Mouse (Mus musculus): ENCODE results near the gene 6030468B19Rik.

6030468B19Rik gene

DNA sequence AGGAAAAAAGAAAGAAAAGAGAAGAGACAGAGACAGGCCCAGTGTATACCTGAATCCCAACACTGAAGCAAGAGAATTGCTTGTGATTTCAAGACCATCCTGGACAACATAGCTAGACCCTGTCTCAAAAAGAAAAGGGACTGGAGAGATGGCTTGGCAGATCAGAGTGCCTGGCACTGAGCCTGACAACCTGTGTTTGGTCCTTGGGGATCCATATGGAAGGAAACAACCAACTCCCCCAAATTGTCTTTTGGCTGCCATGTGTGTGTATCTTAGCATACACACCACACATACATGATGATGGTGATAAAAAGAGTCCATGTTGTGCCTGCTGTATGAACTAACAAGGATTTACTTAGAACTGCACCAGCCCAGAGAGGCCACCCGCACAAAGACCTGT, 41.6 kb downstream of the 6030468B19Rik start:
- in situ Hi-C loops (cut with MboI; ENCODE audit: low pct_unique_long_range_greater_than_20kb in 1 of 2, low sequenced_read_pairs in 2 of 2, unreplicated experiment in 1 of 2), result no loop called here

DNA sequence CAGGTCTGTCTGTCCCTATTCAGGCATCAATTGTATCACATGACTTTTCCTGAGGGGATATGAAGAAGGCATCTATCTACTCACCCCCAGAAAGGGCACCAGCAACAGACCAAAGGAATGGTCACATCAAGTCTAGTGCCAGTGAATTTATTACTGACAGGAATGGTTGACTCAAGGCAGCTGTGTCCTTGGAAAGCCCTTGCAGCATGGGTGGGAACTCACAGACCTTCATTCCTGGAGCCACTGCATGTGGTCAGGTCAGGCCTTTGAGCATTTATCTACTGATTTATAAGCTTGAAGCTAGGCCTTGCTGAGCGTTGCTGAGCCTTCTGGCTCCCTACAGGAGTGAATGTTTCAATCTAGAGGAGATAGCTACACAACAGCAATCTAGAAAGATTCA, 43.5 kb downstream of the 6030468B19Rik start:
- in situ Hi-C loops (cut with MboI; ENCODE audit: low pct_unique_long_range_greater_than_20kb in 1 of 2, low sequenced_read_pairs in 2 of 2, unreplicated experiment in 1 of 2), result no loop called here

DNA sequence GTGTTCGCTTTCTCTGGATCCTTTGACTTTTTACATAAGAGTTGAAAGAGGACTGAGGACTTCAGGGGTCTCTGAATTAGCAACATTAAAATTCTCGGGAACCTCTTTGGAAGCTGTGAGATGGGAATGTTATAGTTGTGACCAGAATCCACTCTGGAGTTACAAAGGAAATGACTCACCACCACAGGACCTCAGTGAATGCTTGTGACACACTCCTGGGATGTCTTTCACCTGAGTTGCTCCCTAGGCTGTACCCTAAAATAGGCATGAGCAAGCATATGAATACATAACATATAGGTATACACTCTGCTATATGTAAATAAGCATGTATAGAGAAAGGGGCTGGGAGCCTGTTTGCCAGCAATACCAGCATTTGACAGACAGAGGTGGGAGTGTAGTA, 46.0 kb downstream of the 6030468B19Rik start:
- in situ Hi-C loops (cut with MboI; ENCODE audit: low pct_unique_long_range_greater_than_20kb in 1 of 2, low sequenced_read_pairs in 2 of 2, unreplicated experiment in 1 of 2), result no loop called here

DNA sequence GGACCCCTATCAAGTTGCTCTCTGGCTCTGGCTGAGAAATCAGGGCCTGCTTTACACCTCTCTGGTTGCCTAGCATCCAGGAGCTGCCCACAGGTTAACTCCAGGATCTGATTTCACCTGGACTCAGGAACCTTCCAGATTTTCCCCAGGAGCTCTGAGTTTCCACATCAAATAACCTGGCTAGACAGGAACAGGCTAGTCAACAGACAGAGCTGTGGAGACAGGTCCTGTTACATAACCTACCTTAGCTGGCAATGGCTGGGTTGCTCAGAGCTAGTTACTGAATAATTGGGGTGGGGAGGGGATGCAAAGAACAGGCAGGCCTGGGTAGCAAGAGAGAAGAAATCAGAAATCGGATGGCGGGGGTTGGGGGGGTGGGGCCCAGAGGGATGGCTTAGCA, 47.5 kb downstream of the 6030468B19Rik start:
- in situ Hi-C loops (cut with MboI; ENCODE audit: low pct_unique_long_range_greater_than_20kb in 1 of 2, low sequenced_read_pairs in 2 of 2, unreplicated experiment in 1 of 2), result no loop called here

- in situ Hi-C loops (cut with MboI; ENCODE audit: low pct_unique_long_range_greater_than_20kb in 1 of 2, low sequenced_read_pairs in 2 of 2, unreplicated experiment in 1 of 2), result no loop called here
Measured at GRCm38 (mm10) chr11:117845651-117846050, 48.2 kb downstream of the 6030468B19Rik start.

- in situ Hi-C loops (cut with MboI; ENCODE audit: low pct_unique_long_range_greater_than_20kb in 1 of 2, low sequenced_read_pairs in 2 of 2, unreplicated experiment in 1 of 2), result no loop called here
Measured at GRCm38 (mm10) chr11:117846640-117847039, 49.2 kb downstream of the 6030468B19Rik start.

DNA sequence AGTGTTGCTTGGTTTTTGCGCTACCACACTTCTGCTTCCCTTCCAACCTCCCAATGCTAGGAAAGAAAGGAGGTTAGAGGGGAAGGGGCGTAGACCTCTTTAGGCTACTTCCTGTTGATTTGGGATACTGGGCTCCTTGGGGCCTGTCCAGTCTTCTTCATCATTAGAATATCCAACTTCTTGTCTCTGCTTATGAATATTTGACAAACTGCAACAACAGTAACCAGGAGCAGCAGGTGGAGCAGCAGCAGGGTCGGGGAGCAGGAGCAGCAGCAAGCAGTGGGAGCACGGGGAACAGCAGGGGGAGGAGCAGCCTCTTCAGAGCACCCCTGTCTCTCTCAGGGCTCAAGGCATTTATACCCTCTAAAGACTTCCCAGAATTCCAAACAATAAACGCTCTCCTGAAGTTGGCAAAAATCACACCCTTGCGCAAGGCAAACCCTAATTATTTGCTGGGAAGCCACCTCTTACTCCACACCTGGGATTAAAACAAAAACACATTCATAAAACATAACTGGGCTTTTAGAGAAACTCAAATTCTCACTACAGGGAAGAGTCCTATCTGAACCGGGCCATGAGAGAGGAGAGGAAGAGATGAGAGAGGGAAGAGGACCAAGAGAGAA, 50.2 kb downstream of the 6030468B19Rik start:
- in situ Hi-C loops (cut with MboI; ENCODE audit: low pct_unique_long_range_greater_than_20kb in 1 of 2, low sequenced_read_pairs in 2 of 2, unreplicated experiment in 1 of 2), result no loop called here

DNA sequence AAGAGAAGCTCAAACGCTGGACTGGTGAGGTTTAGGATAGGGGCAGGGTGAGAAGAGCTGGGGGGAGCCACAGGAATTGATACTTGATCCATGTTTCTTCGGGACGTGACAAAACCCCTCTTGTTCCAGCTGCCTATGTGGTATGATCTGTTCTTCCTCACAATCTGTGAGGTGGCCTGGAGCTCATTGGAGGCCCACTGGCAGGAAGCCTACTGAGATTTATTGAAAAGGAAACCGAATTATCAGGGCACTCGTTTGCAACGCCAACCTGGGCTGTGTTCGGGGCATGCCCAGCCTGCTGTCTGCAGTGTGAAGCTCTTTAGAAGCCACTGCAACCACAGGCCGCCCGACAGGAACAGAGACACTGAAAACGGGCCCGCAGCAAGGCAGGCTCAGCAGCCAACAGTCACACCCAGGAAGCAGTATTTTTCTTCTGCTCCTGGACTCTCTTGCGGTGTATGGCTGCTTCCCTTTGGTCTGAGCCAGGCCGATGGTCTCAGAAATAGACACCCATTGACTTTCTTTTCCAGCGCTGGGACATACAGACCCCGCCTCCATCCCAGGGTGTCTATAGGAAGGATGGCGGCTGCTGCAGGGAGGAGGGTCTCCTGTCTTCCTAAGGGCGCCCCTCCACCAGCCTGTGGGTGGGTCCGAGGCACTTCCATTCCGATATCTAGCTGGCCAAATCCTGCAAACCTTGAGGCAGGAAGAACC, 51.0 kb downstream of the 6030468B19Rik start:
- in situ Hi-C loops (cut with MboI; ENCODE audit: low pct_unique_long_range_greater_than_20kb in 1 of 2, low sequenced_read_pairs in 2 of 2, unreplicated experiment in 1 of 2), result no loop called here

DNA sequence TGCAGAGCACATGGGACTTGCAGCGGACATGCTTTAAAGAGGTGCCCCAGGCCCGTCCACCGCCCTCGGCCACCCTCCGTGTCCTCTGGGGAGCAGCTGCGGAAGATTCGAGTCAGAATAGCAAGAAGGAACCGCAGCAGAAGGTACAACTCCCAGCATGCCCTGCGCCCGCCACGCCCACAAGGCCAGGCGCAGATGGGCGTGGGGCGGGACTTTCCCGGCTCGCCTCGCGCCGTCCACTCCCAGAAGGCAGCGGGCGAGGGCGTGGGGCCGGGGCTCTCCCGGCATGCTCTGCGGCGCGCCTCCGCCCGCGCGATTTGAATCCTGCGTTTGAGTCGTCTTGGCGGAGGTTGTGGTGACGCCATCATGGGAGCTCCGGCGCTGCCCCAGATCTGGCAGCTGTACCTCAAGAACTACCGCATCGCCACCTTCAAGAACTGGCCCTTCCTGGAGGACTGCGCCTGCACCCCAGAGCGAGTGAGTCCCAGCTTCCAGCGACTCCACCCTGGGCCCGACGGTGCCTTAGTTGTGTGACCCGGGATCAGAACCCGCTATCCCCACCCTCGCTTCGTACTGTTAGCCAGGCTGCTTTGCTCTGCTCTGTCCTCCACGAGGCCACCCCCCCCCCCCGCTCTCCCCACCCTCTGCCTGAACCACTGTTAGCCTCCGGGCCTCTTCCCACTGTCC, 51.7 kb downstream of the 6030468B19Rik start, which contains the start of gene Birc5:
Gene Birc5, plus strand, starts transcription at position 267 of the 687 bp plus-strand sequence.
- in situ Hi-C loops (cut with MboI; ENCODE audit: low pct_unique_long_range_greater_than_20kb in 1 of 2, low sequenced_read_pairs in 2 of 2, unreplicated experiment in 1 of 2), result no loop called here

GRCm38 (mm10) chr11:117852875-117853274, 55.4 kb downstream of the 6030468B19Rik start:
- in situ Hi-C loops (cut with MboI; ENCODE audit: low pct_unique_long_range_greater_than_20kb in 1 of 2, low sequenced_read_pairs in 2 of 2, unreplicated experiment in 1 of 2), result no loop called here

- in situ Hi-C loops (cut with MboI; ENCODE audit: low pct_unique_long_range_greater_than_20kb in 1 of 2, low sequenced_read_pairs in 2 of 2, unreplicated experiment in 1 of 2), result no loop called here
Measured at GRCm38 (mm10) chr11:117854241-117854640, 56.8 kb downstream of the 6030468B19Rik start.

- in situ Hi-C loops (cut with MboI; ENCODE audit: low pct_unique_long_range_greater_than_20kb in 1 of 2, low sequenced_read_pairs in 2 of 2, unreplicated experiment in 1 of 2), result no loop called here
Measured at GRCm38 (mm10) chr11:117855360-117855759, 57.9 kb downstream of the 6030468B19Rik start.

GRCm38 (mm10) chr11:117855975-117856374, 58.5 kb downstream of the 6030468B19Rik start:
- in situ Hi-C loops (cut with MboI; ENCODE audit: low pct_unique_long_range_greater_than_20kb in 1 of 2, low sequenced_read_pairs in 2 of 2, unreplicated experiment in 1 of 2), result no loop called here

All from mouse embryonic stem cell (cell line).